In genomic region chr3:132747766-132748165, GRCm38 (mm10) we compare ENCODE assay signal across 12 mouse cellular contexts.
A peak's percentile ranks its signal among the peaks of the same experiment; 100 is the strongest.
DNase-seq lines count a peak whose midpoint lies in the region; ATAC-seq and TF ChIP-seq lines count a peak whose summit lies in the region.
"Had no signal": no experiment of that assay in that cellular context is flagged by ENCODE, and none has a peak within 500 bp of the region (broad histone marks: within the 10 kb centered on the region; RNA-seq: fewer than 3 reads in every experiment).

No protein-coding gene starts in this region.

- 64% methylated on average over 14 of the region's 14 CpGs for WGBS in embryonic facial prominence, embryonic 14.5 days
- whole genome bisulfite sequencing in embryonic facial prominence, embryonic 10.5 days = 87% methylated on average over 14 of the region's 14 CpGs
- WGBS in liver, embryonic 12.5 days (ENCODE audit: insufficient replicate concordance) = 20% methylated on average over 14 of the region's 14 CpGs

- no peak for TF ChIP-seq CTCF in G1E (IDR thresholded peaks at IDR 0.05; ENCODE audit: low read depth, low read length)

- no peak overlapping the region for H3K4me2 ChIP-seq in embryonic facial prominence, embryonic 14.5 days (ENCODE audit: low read depth, low read length)
- no peak overlapping the region for H3K4me2 ChIP-seq in liver, embryonic 12.5 days
- H3K4me2 ChIP-seq: embryonic facial prominence, embryonic 12.5 days; hindbrain, embryonic 15.5 days; midbrain, embryonic 11.5 days; neural tube, embryonic 15.5 days had no signal

- H3K9ac ChIP-seq in embryonic facial prominence, embryonic 14.5 days (ENCODE audit: low read depth, low read length) = no peak overlapping the region
- no peak overlapping the region for H3K9ac ChIP-seq in liver, embryonic 12.5 days
- H3K9ac ChIP-seq: embryonic facial prominence, embryonic 12.5 days; hindbrain, embryonic 15.5 days; neural tube, embryonic 15.5 days had no signal

- H3K9me3 ChIP-seq in embryonic facial prominence, embryonic 14.5 days (ENCODE audit: control insufficient read depth, low read length) = no peaks in the 10 kb centered on the region
- no peaks in the 10 kb centered on the region for H3K9me3 ChIP-seq in embryonic facial prominence, embryonic 10.5 days
- no peaks in the 10 kb centered on the region for H3K9me3 ChIP-seq in G1E (replicated peaks)
- H3K9me3 ChIP-seq in liver, embryonic 12.5 days (replicated peaks) = no peaks in the 10 kb centered on the region
- H3K9me3 ChIP-seq: embryonic facial prominence, embryonic 12.5 days; hindbrain, embryonic 15.5 days; neural tube, embryonic 15.5 days had no signal

- 0 out of 2 replicates have a peak, but pooled peaks cover 6% of the 10 kb centered on the region for H3K36me3 ChIP-seq in embryonic facial prominence, embryonic 14.5 days (ENCODE audit: control insufficient read depth, insufficient read depth, low read length)
- H3K36me3 ChIP-seq in embryonic facial prominence, embryonic 10.5 days (replicated peaks) = peaks cover 3% of the 10 kb centered on the region; the same call in 1 of the 2 replicates
- H3K36me3 ChIP-seq in G1E (replicated peaks) = peaks cover 31% of the 10 kb centered on the region
- H3K36me3 ChIP-seq in liver, embryonic 12.5 days = peaks cover 2% of the 10 kb centered on the region
- H3K36me3 ChIP-seq: embryonic facial prominence, embryonic 12.5 days had no signal

- H3K4me3 ChIP-seq in embryonic facial prominence, embryonic 14.5 days (ENCODE audit: low read depth, low read length) = no peak overlapping the region
- H3K4me3 ChIP-seq in embryonic facial prominence, embryonic 10.5 days = no peak overlapping the region
- H3K4me3 ChIP-seq in G1E (ENCODE audit: low read depth, low read length) = no peak overlapping the region
- H3K4me3 ChIP-seq in liver, embryonic 12.5 days = no peak overlapping the region
- H3K4me3 ChIP-seq: embryonic facial prominence, embryonic 12.5 days; hindbrain, embryonic 15.5 days; neural tube, embryonic 15.5 days had no signal

- intact Hi-C loops in heart, postnatal 10 days (cut with DNase I) = loop anchor here (2.0 kb wide), 2 partner anchors 343 to 525 kb away; partner anchors contain the start of gene Ints12
- intact Hi-C loops in heart, postnatal 25 days (cut with DNase I) = loop anchor here (2.0 to 5.0 kb wide), 2 partner anchors 345 to 525 kb away; partner anchors contain the start of genes Gstcd and Ints12

- ATAC-seq in embryonic facial prominence, embryonic 14.5 days (ENCODE audit: low read depth) = no peak
- 0 out of 2 replicates have a peak, but pooled peaks have one; percentile 6 for ATAC-seq in G1E (ENCODE audit: extremely low read depth, insufficient number of reproducible peaks, low FRiP score, poor library complexity, severe bottlenecking)
- peak; percentile 58; the same call in 1 of the 2 replicates for ATAC-seq in liver, embryonic 12.5 days

- no peak overlapping the region for H3K27ac ChIP-seq in embryonic facial prominence, embryonic 14.5 days (replicated peaks; ENCODE audit: low read depth, low read length)
- H3K27ac ChIP-seq in embryonic facial prominence, embryonic 10.5 days (replicated peaks) = no peak overlapping the region
- no peak overlapping the region for H3K27ac ChIP-seq in liver, embryonic 12.5 days
- H3K27ac ChIP-seq: embryonic facial prominence, embryonic 12.5 days; hindbrain, embryonic 15.5 days; neural tube, embryonic 15.5 days had no signal

- H3K27me3 ChIP-seq in embryonic facial prominence, embryonic 14.5 days (replicated peaks; ENCODE audit: control insufficient read depth, insufficient read depth, low read length) = no peaks in the 10 kb centered on the region
- H3K27me3 ChIP-seq in embryonic facial prominence, embryonic 10.5 days (replicated peaks; ENCODE audit: low read depth, poor library complexity, severe bottlenecking) = no peaks in the 10 kb centered on the region
- H3K27me3 ChIP-seq in G1E (ENCODE audit: insufficient read depth, low read length) = no peaks in the 10 kb centered on the region
- H3K27me3 ChIP-seq in liver, embryonic 12.5 days (replicated peaks) = no peaks in the 10 kb centered on the region
- H3K27me3 ChIP-seq: embryonic facial prominence, embryonic 12.5 days; hindbrain, embryonic 15.5 days; neural tube, embryonic 15.5 days had no signal

- peak; percentile 12 for DNase-seq in embryonic facial prominence, embryonic 14.5 days (ENCODE audit: low spot score)
- no peak for DNase-seq in embryonic facial prominence, embryonic 10.5 days (ENCODE audit: low spot score)
- DNase-seq in heart, postnatal 10 days = peak; percentile 3 to 4
- DNase-seq in heart, postnatal 25 days (ENCODE audit: low spot score) = no peak
- DNase-seq in G1E (ENCODE audit: low spot score) = no peak
- no peak for DNase-seq in cerebellum, postnatal 4 days (ENCODE audit: low spot score in 2 of 2)
- no peak for DNase-seq in layer of hippocampus, adult 9-10 months (ENCODE audit: low spot score)

- no peaks in the 10 kb centered on the region for H3K4me1 ChIP-seq in embryonic facial prominence, embryonic 14.5 days (ENCODE audit: control insufficient read depth, insufficient read depth, low read length)
- peaks cover 4% of the 10 kb centered on the region; the same call in 1 of the 2 replicates for H3K4me1 ChIP-seq in embryonic facial prominence, embryonic 10.5 days
- H3K4me1 ChIP-seq in G1E (ENCODE audit: insufficient read depth, low read depth, low read length) = peaks cover 3% of the 10 kb centered on the region; the same call in 1 of the 2 replicates
- peaks cover 8% of the 10 kb centered on the region; the same call in 1 of the 2 replicates for H3K4me1 ChIP-seq in liver, embryonic 12.5 days
- H3K4me1 ChIP-seq: embryonic facial prominence, embryonic 12.5 days; hindbrain, embryonic 15.5 days; neural tube, embryonic 15.5 days had no signal

Comparison
In these comparisons a context has a peak if more than half of its experiments do, and no peak if none do; other contexts are left out.
1. DNase-seq: peak in embryonic facial prominence, embryonic 14.5 days (single experiment) and heart, postnatal 10 days (2 of 2); none in embryonic facial prominence, embryonic 10.5 days (single experiment), heart, postnatal 25 days (single experiment), G1E (single experiment), cerebellum, postnatal 4 days (0 of 2) and layer of hippocampus, adult 9-10 months (single experiment).